Mouse (Mus musculus) kidney, embryonic 15.5 days (tissue): Measurements from ENCODE around the gene B3gnt5. TPM values are rescaled to one million over a fixed set of nuclear protein-coding genes. Genes with fewer than 3 reads are reported as not detected.
"Not testable (repeated sequence)": the region's sequence is repeated elsewhere in the genome, so short reads cannot be mapped to it uniquely, and the experiment has no call there.

Source experiments
- ATAC-seq: fragments of 200-750 bp; cut with Nextera tagmentation; replicated peaks from 2 replicates; pipeline ENCODE4 v1.8.0; 2017; ENCODE audit warnings: moderate TSS enrichment; ENCODE audit not compliant: low FRiP score
- H3K27ac ChIP-seq: fragments of 300-500 bp; sonication (generic); 2 replicates; pipeline ENCODE4 v1.5.1; 2015; ENCODE audit warnings: mild to moderate bottlenecking, inconsistent platforms
- H3K27me3 ChIP-seq: fragments of 300-500 bp; sonication (generic); 2 replicates; pipeline ENCODE4 v1.6.1; 2015; ENCODE audit warnings: inconsistent platforms
- H3K36me3 ChIP-seq: fragments of 300-500 bp; sonication (generic); 2 replicates; pipeline ENCODE4 v1.6.1; 2015; ENCODE audit warnings: inconsistent platforms
- H3K4me1 ChIP-seq: fragments of 300-500 bp; sonication (generic); 2 replicates; pipeline ENCODE4 v1.6.1; 2015; ENCODE audit warnings: inconsistent platforms
- H3K4me2 ChIP-seq: fragments of 300-500 bp; sonication (generic); 2 replicates; pipeline ENCODE4 v1.6.1; 2015; ENCODE audit warnings: moderate library complexity, mild to moderate bottlenecking, inconsistent platforms
- H3K4me3 ChIP-seq: fragments of 300-500 bp; sonication (generic); replicated peaks from 2 replicates; pipeline ENCODE4 v1.5.1; 2015; ENCODE audit warnings: mild to moderate bottlenecking, inconsistent platforms
- H3K9ac ChIP-seq: fragments of 300-500 bp; sonication (generic); 2 replicates; pipeline ENCODE4 v1.6.1; 2015; ENCODE audit warnings: mild to moderate bottlenecking, inconsistent platforms
- H3K9me3 ChIP-seq: fragments of 300-500 bp; sonication (generic); replicated peaks from 2 replicates; pipeline ENCODE4 v1.6.1; 2016; ENCODE audit warnings: inconsistent platforms
- WGBS: fragments of 180-500 bp; shearing (Covaris S2); methylation state at CpG from one replicate; pipeline ENCODE4 v1.1.7; 2015; ENCODE audit warnings: mixed read lengths; 5-methylcytosine and 5-hydroxymethylcytosine counted together
- polyA plus RNA-seq: library from polyadenylated mRNA; unstranded; fragments of >200 nt; fragmentation: Nextera tagmentation; extraction: Ambion mirVana; gene quantifications from 2 replicates; pipeline ENCODE4 v1.2.1, GENCODE M21; 2015

The B3gnt5 gene
- polyA plus RNA-seq = 12.3 and 16.4 TPM in 2 replicates

DNA sequence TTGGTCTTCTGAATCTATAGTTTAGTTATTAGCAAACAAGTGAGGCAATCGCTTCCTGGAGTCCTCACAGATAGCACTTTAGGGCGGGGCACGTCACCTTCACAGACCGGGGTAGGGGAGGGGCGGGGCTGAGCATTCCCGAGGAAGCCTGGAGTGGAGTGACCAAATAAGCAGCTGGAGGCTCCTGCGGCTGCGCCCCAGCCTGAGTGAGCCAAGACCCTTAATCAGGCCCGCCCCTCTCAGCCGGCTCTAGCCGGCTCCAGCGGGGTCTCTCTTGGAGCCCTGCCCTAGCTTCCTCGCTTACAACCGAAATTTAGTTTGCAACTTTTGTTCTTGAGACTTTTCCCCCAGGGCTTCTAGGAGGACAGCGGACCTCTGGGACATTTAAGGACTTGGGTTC lies at the start of gene B3gnt5:
Gene B3gnt5, plus strand, starts transcription at position 135 of the 400 bp plus-strand sequence.
- H3K27ac ChIP-seq = peak within 1 kb of the TSS; percentile 88
- ATAC-seq = peak; percentile 98
- H3K9ac ChIP-seq = peak within 1 kb of the TSS; percentile 75
- H3K9me3 ChIP-seq = no peaks in the 10 kb centered on the region
- no peaks in the 10 kb centered on the region; the same call in 1 of the 2 replicates for H3K36me3 ChIP-seq
- under 1% methylated on average over 15 of the region's 15 CpGs for WGBS
- H3K4me3 ChIP-seq = peak within 1 kb of the TSS; percentile 71
- peak within 1 kb of the TSS; percentile 89 for H3K4me2 ChIP-seq
- no peaks in the 10 kb centered on the region for H3K27me3 ChIP-seq
- peaks cover 8% of the 10 kb centered on the region for H3K4me1 ChIP-seq

DNA sequence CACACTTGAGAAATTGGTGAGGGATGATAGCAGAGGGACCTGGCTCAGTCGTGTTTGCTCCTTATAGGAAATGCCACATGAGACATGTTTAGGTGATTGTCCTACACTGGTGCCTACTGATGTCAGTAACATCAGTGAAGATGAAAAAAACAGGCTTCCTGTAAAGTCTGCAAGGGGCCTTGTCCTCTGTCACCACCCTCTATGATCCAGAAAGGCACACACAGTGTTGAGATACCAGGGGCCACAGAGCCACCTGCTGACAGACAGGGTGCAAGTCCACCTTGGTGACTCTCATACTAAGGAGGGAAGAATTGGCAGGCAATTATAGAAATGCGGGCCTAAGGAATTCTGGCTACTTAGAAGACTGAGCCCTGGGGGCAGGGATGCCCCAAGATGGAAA lies 39.0 kb upstream of the B3gnt5 start:
- H3K27ac ChIP-seq = no peak overlapping the region
- WGBS = 59% methylated on average over 2 of the region's 2 CpGs
- no peaks in the 10 kb centered on the region for H3K27me3 ChIP-seq
- H3K9ac ChIP-seq = no peak overlapping the region
- no peaks in the 10 kb centered on the region for H3K9me3 ChIP-seq
- no peak overlapping the region for H3K4me2 ChIP-seq
- no peak for ATAC-seq
- no peaks in the 10 kb centered on the region for H3K4me1 ChIP-seq
- H3K36me3 ChIP-seq = no peaks in the 10 kb centered on the region
- H3K4me3 ChIP-seq = no peak overlapping the region

DNA sequence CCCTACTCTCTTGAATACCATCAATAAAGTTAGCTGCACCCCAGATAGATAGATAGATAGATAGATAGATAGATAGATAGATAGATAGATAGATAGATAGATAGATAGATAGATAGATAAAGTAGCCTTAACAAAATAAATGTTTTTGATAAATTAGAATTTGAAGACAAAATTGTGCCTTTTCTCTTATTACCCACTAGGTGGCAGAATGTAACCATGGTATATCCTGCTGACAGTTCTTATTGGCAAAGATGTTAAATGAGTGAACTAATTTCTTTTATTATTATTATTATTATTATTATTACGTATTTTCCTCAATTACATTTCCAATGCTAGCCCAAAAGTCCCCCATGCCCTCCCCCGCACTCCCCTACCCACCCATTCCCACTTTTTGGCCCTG lies 35.9 kb upstream of the B3gnt5 start:
- not testable (repeated sequence) for H3K4me2 ChIP-seq, H3K27ac ChIP-seq, ATAC-seq, H3K36me3 ChIP-seq, H3K9me3 ChIP-seq, H3K4me1 ChIP-seq, H3K9ac ChIP-seq, H3K27me3 ChIP-seq, H3K4me3 ChIP-seq
- 47% methylated on average over 2 of the region's 2 CpGs for WGBS

DNA sequence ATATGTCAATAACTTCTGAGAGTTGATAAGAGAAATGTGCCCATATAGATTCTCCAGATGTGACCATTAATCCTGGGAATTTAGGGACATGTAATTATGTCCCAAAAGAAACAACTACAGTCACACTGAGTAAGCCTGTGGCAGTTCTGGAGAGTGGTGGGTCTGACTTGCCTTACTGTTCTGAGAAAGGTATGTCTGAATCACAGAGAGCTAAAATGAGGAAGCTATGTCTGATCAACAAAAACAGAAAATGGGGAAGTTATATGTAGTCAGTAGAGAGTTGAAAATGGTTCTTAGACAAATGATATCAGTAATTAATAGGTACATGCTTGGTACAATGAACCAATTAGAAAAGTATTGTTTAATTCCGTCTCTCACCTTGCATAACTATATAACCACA lies 27.1 kb upstream of the B3gnt5 start:
- H3K36me3 ChIP-seq = no peaks in the 10 kb centered on the region
- ATAC-seq = no peak
- no peak overlapping the region for H3K4me3 ChIP-seq
- no peaks in the 10 kb centered on the region for H3K4me1 ChIP-seq
- H3K27ac ChIP-seq = no peak overlapping the region
- H3K27me3 ChIP-seq = no peaks in the 10 kb centered on the region
- no peaks in the 10 kb centered on the region for H3K9me3 ChIP-seq
- 89% methylated on average over 1 of the region's 1 CpGs for WGBS
- no peak overlapping the region for H3K4me2 ChIP-seq
- H3K9ac ChIP-seq = no peak overlapping the region

DNA sequence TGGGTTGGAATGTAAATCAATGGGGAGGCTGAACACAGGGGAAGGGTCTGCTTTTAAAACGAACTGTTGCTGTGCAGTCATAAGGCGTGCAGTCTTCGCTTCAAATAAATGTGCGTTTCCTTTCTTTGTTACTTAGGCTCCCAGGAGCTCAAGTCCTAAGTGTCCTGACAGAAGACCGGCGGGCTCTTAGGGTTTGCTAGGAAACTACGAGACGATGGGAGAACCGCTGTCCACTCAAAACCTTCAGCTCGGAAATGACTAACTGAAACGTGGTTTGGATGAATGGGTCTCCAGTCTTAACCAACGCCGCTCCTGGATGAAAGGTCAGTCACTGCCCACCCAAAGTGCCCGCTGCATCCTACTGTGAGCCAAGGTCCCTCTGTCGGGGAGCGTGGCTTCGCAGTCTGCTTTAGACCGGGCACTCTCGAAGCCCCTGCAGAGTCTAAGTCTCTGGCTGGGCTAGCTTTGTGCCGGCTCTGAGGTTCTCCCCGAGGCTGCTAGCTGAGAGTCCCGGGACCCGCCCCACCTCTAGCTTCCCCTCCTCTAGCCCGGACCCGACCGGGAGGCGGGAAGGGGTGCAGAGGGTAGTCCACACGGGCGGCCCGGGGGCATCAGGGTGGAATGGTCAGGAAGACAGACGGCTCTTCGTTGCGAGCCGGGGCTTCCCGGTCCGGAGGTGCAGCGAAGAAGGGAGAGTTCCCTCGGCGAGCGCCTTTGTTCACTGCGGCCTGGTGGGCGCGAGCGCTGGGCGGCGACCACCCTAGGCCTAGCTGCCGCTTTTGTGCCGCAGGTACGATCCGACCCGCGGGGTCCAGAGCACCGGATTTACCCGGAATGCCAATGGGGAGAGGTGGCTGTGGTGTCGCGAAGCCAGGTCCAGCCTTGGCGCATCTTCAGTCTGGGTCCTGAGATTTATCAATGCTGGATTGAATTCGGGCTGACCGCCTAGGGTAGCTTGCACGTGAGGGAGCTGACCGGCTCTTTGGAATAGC lies 793 bp downstream of the B3gnt5 start:
- ATAC-seq = peak; percentile 80
- Histone ChIP-seq H3K9ac (peak overlapping the region; percentile 75), H3K9me3 (no peaks in the 10 kb centered on the region), H3K4me1 (peaks cover 8% of the 10 kb centered on the region), H3K4me3 (peak overlapping the region; percentile 71), H3K27ac (peak overlapping the region; percentile 88), H3K4me2 (peak overlapping the region; percentile 89), H3K27me3 (no peaks in the 10 kb centered on the region), H3K36me3 (peaks cover 6% of the 10 kb centered on the region)
- under 1% methylated on average over 61 of the region's 61 CpGs for WGBS

DNA sequence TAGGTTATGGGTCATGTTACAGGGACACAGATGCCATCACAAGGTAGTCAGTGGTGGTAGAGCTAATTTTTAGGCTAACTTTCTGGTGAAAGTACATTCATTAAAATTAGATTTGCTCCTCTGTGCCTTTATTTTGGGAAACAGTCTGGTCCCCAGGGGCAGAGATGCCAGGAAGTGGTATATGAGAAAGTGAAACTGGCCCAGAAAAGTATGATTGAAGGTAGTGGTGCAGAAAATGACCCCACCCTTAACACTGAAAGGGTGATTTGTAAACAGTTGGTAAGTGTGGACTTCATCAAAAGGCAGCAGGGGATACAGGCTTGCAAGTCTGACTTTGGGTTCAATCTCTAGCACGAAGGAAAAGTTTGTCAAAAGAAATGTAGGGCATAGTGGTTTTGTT lies 1.7 kb downstream of the B3gnt5 start:
- no peak for ATAC-seq
- whole genome bisulfite sequencing = 43% methylated on average over 1 of the region's 1 CpGs
- H3K27ac ChIP-seq = no peak overlapping the region
- peak overlapping the region; percentile 89 for H3K4me2 ChIP-seq
- H3K36me3 ChIP-seq = peaks cover 13% of the 10 kb centered on the region
- peaks cover 8% of the 10 kb centered on the region for H3K4me1 ChIP-seq
- H3K9ac ChIP-seq = peak overlapping the region; percentile 75; the same call in 1 of the 2 replicates
- no peaks in the 10 kb centered on the region for H3K9me3 ChIP-seq
- no peaks in the 10 kb centered on the region for H3K27me3 ChIP-seq
- peak overlapping the region; percentile 71 for H3K4me3 ChIP-seq

DNA sequence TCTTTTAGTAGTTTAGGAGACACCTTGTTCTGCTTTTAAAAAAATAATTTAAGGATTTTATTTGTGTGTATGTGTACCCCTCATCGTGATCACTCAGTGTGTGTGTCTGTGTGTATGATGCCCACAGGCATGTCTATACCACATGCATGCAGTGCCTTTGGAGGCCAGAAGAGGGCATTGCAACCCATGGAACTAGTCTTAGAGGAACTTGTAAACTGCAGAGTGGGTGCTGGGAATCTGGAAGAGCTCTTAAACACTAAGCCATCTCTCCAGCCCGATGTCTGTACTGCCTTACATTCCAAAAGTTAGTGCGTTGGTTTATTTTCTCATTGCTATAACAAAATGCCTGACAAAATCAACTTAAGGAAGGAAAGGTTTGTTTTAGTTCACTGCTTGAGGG lies 6.1 kb downstream of the B3gnt5 start:
- H3K27me3 ChIP-seq = no peaks in the 10 kb centered on the region
- H3K27ac ChIP-seq = no peak overlapping the region
- peaks cover 43% of the 10 kb centered on the region for H3K36me3 ChIP-seq
- no peak overlapping the region for H3K9ac ChIP-seq
- H3K4me3 ChIP-seq = no peak overlapping the region
- ATAC-seq = no peak
- H3K4me1 ChIP-seq = peaks cover 8% of the 10 kb centered on the region
- no peaks in the 10 kb centered on the region for H3K9me3 ChIP-seq
- H3K4me2 ChIP-seq = no peak overlapping the region
- WGBS = 96% methylated on average over 3 of the region's 3 CpGs

DNA sequence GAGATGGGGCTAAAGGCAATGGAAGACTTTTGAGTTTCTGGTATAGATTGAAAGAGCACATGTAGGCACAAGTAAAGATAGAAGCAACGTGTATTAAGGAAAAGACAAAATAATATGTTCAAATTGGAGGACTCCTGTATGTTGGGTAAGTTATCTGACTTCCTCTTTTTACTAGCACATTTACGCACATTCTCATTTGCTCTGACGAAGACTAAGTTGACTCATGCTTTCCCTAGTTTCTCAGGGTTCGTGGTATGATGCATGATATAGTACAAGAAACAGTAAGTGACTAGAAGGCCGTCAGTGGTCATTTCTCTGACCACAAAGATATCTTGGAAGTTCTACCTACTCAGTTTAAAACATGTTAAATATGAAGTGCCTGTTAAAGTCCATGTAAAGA lies 8.0 kb downstream of the B3gnt5 start:
- H3K36me3 ChIP-seq = peaks cover 43% of the 10 kb centered on the region
- H3K4me2 ChIP-seq = no peak overlapping the region
- H3K4me3 ChIP-seq = no peak overlapping the region
- 92% methylated on average over 5 of the region's 5 CpGs for WGBS
- H3K27ac ChIP-seq = no peak overlapping the region
- no peaks in the 10 kb centered on the region for H3K27me3 ChIP-seq
- no peak overlapping the region for H3K9ac ChIP-seq
- H3K9me3 ChIP-seq = no peaks in the 10 kb centered on the region
- no peaks in the 10 kb centered on the region for H3K4me1 ChIP-seq
- ATAC-seq = no peak

DNA sequence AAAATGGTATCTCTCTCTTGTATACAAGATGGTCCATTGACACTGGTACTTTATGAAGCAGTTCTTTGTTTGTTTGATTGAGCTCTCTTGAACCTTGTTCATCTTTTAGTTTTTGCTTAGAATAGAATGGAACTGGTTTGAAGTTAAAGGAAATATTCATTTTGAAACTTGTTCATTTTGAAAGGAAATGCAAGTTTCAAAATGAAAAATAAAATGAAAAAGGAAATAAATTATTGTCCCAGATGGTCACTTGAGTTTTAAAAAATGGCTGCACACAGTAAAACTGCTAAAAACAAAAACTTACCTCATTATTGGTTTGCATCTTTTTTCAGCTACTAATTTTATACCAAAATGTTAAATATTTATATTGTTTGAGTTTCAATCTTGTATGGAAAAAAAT lies 12.0 kb downstream of the B3gnt5 start:
- Histone ChIP-seq H3K9ac (no peak overlapping the region), H3K4me3 (no peak overlapping the region), H3K27me3 (no peaks in the 10 kb centered on the region), H3K4me2 (no peak overlapping the region), H3K9me3 (no peaks in the 10 kb centered on the region), H3K4me1 (no peaks in the 10 kb centered on the region), H3K27ac (no peak overlapping the region), H3K36me3 (peaks cover 28% of the 10 kb centered on the region)
- no peak for ATAC-seq

DNA sequence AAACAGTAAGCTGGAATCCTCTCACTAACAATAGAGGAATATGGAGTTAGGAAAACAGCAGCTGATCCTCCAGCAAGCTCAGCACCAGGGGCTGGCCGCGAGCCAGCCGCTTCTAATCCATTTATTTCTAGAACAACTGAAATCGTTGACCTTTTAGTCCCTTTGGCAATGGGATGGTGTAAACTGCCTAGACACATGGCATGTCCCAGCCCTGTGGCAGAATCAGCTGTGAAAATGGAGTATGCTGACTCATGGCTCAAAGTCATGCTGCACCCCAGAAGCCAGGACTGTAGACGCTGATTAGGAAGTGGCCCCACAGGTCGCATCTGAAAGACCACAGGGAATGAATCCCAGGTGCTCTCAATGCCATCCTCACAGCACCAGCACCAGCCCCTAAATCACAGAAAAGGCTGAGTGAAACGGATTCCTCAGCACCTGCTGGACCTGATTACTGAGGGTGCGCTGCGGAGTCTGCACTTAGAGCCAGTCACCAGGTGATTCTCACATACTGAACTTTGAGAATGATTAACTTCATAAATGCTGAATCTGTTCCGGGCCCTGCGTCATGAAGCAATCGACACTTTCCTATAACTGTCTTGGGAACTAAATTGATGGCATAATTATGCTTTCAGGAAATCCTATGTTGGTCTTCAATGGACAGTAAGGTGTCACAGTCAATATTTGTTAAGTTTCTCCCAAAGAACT lies 26.5 kb downstream of the B3gnt5 start:
- Histone ChIP-seq H3K4me2 (no peak overlapping the region), H3K4me3 (no peak overlapping the region), H3K36me3 (no peaks in the 10 kb centered on the region), H3K9me3 (no peaks in the 10 kb centered on the region), H3K27me3 (no peaks in the 10 kb centered on the region), H3K4me1 (no peaks in the 10 kb centered on the region), H3K9ac (no peak overlapping the region), H3K27ac (no peak overlapping the region)
- 67% methylated on average over 12 of the region's 12 CpGs for WGBS
- ATAC-seq = no peak

DNA sequence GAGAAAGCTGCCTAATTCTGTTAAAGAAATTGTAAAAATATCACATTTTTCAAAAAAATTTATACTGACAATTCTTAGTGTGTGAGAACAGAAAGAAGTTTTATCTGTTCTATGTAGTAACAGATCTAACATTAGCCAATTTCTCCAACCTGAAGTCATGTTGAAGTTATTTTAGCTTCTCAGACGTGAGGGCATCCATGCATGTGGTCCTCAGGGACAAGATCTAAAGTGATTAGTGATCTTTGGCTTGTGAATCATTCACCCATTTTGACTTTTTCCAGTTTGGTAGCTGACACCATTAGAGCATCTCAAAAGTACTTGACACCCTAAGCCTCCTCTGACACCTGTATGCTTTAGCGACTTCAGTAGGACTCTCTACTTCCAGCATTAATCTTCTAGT lies 29.9 kb downstream of the B3gnt5 start:
- Histone ChIP-seq H3K36me3 (no peaks in the 10 kb centered on the region), H3K27ac (no peak overlapping the region), H3K9ac (no peak overlapping the region), H3K4me1 (no peaks in the 10 kb centered on the region), H3K4me2 (no peak overlapping the region), H3K4me3 (no peak overlapping the region), H3K9me3 (no peaks in the 10 kb centered on the region), H3K27me3 (no peaks in the 10 kb centered on the region)
- WGBS = 68% methylated on average over 2 of the region's 2 CpGs
- ATAC-seq = no peak

DNA sequence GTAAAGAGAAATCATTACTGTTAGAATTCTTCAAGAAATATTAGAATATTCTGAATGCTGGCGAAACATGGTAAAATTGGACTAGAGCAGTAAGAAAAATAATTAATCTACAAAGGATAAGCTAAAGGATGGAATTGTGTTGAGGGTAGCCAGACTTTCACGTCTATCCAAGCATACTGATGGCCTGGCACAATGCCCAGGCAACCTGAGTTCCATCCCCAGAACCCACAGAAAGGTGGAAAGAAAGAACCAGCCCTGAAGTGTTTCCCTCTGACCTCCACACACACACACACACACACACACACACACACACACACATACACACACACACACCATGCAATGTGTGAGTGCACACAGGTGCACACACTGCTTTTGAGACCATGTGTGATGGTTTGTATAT lies 58.8 kb downstream of the B3gnt5 start:
- Histone ChIP-seq H3K4me1 (no peaks in the 10 kb centered on the region), H3K27ac (no peak overlapping the region), H3K36me3 (no peaks in the 10 kb centered on the region), H3K9me3 (no peaks in the 10 kb centered on the region), H3K4me2 (no peak overlapping the region), H3K27me3 (no peaks in the 10 kb centered on the region), H3K4me3 (no peak overlapping the region), H3K9ac (no peak overlapping the region)
- WGBS = 74% methylated on average over 2 of the region's 2 CpGs
- ATAC-seq = no peak
